Mouse (Mus musculus): ENCODE results near the gene Git2.

DNA sequence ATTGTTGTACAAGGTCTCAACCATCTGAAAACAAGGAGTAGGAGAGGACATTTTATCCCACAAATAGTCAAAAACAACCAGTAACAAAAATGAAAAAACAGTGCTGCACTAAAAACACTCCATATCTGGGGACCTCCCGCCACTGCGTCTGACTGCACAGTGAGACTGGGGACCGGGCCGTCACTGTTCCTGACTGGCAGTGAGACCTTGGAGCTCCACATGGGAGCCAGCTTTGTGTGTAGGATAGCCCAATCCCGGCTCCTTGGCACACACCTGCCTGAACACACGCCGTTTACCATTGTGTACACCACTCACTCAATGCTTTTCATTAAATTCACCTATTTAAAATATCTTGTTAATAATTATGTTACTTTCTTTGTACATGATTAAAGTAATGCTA is 8.1 kb downstream of the Git2 start:
- TF ChIP-seq CTCF (IDR thresholded peaks at IDR 0.05), result no peak
- no peak for TF ChIP-seq EP300 (IDR thresholded peaks at IDR 0.05)
